ENCODE assay signal across 8 mouse cellular contexts in genomic region chr3:45376501-45377390, GRCm38 (mm10). TPM values are rescaled to one million over a fixed set of nuclear protein-coding genes. Genes with fewer than 3 reads are reported as not detected.
DNase-seq lines count a peak whose midpoint lies in the region; ATAC-seq lines count a peak whose summit lies in the region.

No protein-coding gene starts in this region.

- under 1% methylated on average over 59 of the region's 59 CpGs for WGBS in embryonic facial prominence, embryonic 15.5 days
- WGBS in hindbrain, embryonic 12.5 days, result under 1% methylated on average over 59 of the region's 59 CpGs
- WGBS in limb, embryonic 12.5 days, result under 1% methylated on average over 57 of the region's 59 CpGs
- under 1% methylated on average over 59 of the region's 59 CpGs for WGBS in neural tube, embryonic 15.5 days

- H3K9ac ChIP-seq in embryonic facial prominence, embryonic 15.5 days, result peak overlapping the region; percentile 52
- H3K9ac ChIP-seq in hindbrain, embryonic 12.5 days, result peak overlapping the region; percentile 71
- H3K9ac ChIP-seq in limb, embryonic 12.5 days (replicated peaks), result peak overlapping the region; percentile 71
- peak overlapping the region; percentile 78 for H3K9ac ChIP-seq in neural tube, embryonic 15.5 days (replicated peaks)

- H3K36me3 ChIP-seq in embryonic facial prominence, embryonic 15.5 days, result no peaks in the 10 kb centered on the region
- H3K36me3 ChIP-seq in hindbrain, embryonic 12.5 days, result no peaks in the 10 kb centered on the region
- no peaks in the 10 kb centered on the region for H3K36me3 ChIP-seq in limb, embryonic 12.5 days
- H3K36me3 ChIP-seq in neural tube, embryonic 15.5 days, result no peaks in the 10 kb centered on the region

- H3K4me2 ChIP-seq in embryonic facial prominence, embryonic 15.5 days (replicated peaks), result peak overlapping the region; percentile 97
- peak overlapping the region; percentile 95 for H3K4me2 ChIP-seq in hindbrain, embryonic 12.5 days (replicated peaks)
- peak overlapping the region; percentile 86 for H3K4me2 ChIP-seq in limb, embryonic 12.5 days
- peak overlapping the region; percentile 91 for H3K4me2 ChIP-seq in neural tube, embryonic 15.5 days

- H3K4me3 ChIP-seq in embryonic facial prominence, embryonic 15.5 days (replicated peaks), result peak overlapping the region; percentile 63
- H3K4me3 ChIP-seq in hindbrain, embryonic 12.5 days, result peak overlapping the region; percentile 66
- peak overlapping the region; percentile 64 for H3K4me3 ChIP-seq in limb, embryonic 12.5 days (replicated peaks)
- H3K4me3 ChIP-seq in neural tube, embryonic 15.5 days (replicated peaks), result peak overlapping the region; percentile 70

- H3K9me3 ChIP-seq in embryonic facial prominence, embryonic 15.5 days (replicated peaks), result no peaks in the 10 kb centered on the region
- H3K9me3 ChIP-seq in hindbrain, embryonic 12.5 days (replicated peaks), result no peaks in the 10 kb centered on the region
- H3K9me3 ChIP-seq in limb, embryonic 12.5 days, result no peaks in the 10 kb centered on the region
- H3K9me3 ChIP-seq in neural tube, embryonic 15.5 days (replicated peaks), result no peaks in the 10 kb centered on the region

- peaks cover 35% of the 10 kb centered on the region for H3K4me1 ChIP-seq in embryonic facial prominence, embryonic 15.5 days
- peaks cover 7% of the 10 kb centered on the region; the same call in 1 of the 2 replicates for H3K4me1 ChIP-seq in hindbrain, embryonic 12.5 days
- H3K4me1 ChIP-seq in limb, embryonic 12.5 days (replicated peaks), result peaks cover 20% of the 10 kb centered on the region
- H3K4me1 ChIP-seq in neural tube, embryonic 15.5 days, result peaks cover 16% of the 10 kb centered on the region; the same call in 1 of the 2 replicates

- H3K27me3 ChIP-seq in embryonic facial prominence, embryonic 15.5 days, result peaks cover 26% of the 10 kb centered on the region
- no peaks in the 10 kb centered on the region; the same call in 1 of the 2 replicates for H3K27me3 ChIP-seq in hindbrain, embryonic 12.5 days
- H3K27me3 ChIP-seq in limb, embryonic 12.5 days, result peaks cover 36% of the 10 kb centered on the region
- H3K27me3 ChIP-seq in neural tube, embryonic 15.5 days (replicated peaks), result no peaks in the 10 kb centered on the region

- no peak for ATAC-seq in cerebellum, adult (ENCODE audit: insufficient number of reproducible peaks, low FRiP score, low TSS enrichment)
- ATAC-seq in embryonic facial prominence, embryonic 15.5 days (ENCODE audit: insufficient number of reproducible peaks, low FRiP score, low TSS enrichment, low read depth), result peak; percentile 41; the same call in 1 of the 2 replicates
- peak; percentile 27 for ATAC-seq in hindbrain, embryonic 12.5 days (ENCODE audit: low FRiP score)
- peak; percentile 27 for ATAC-seq in limb, embryonic 12.5 days (ENCODE audit: insufficient number of reproducible peaks, insufficient read depth, low FRiP score, low TSS enrichment, low read depth)
- ATAC-seq in neural tube, embryonic 15.5 days (ENCODE audit: low FRiP score), result peak; percentile 20
- ATAC-seq in activated CD4-positive, CD25-positive, alpha-beta regulatory T cell, adult 4 months, result no peak

- peak overlapping the region; percentile 86 for H3K27ac ChIP-seq in embryonic facial prominence, embryonic 15.5 days (replicated peaks)
- H3K27ac ChIP-seq in hindbrain, embryonic 12.5 days, result peak overlapping the region; percentile 87
- H3K27ac ChIP-seq in limb, embryonic 12.5 days, result peak overlapping the region; percentile 78
- peak overlapping the region; percentile 93 for H3K27ac ChIP-seq in neural tube, embryonic 15.5 days (replicated peaks)

- peak; percentile 19 for DNase-seq in cerebellum, adult 11 months
- DNase-seq in Muller cell, postnatal 12 days (ENCODE audit: inconsistent ontology term), result peak; percentile 49

RNA-seq across cellular contexts. Expression of gene Pcdh10, which starts 1.5 kb away (rescaled TPM):
- polyA plus RNA-seq in embryonic facial prominence, embryonic 15.5 days (2015; fragmentation: Nextera tagmentation; extraction: Ambion mirVana), result 4.4 and 4.5 TPM in 2 replicates
- polyA plus RNA-seq in hindbrain, embryonic 12.5 days (2016; fragmentation: Nextera tagmentation; extraction: Ambion mirVana), result 9.3 and 11.1 TPM in 2 replicates
- polyA plus RNA-seq in limb, embryonic 12.5 days (2016; fragmentation: Nextera tagmentation; extraction: Ambion mirVana), result 8.7 and 8.8 TPM in 2 replicates
- polyA plus RNA-seq in neural tube, embryonic 15.5 days (2015; fragmentation: Nextera tagmentation; extraction: Ambion mirVana), result 13.6 and 19.8 TPM in 2 replicates
- polyA plus RNA-seq in activated CD4-positive, CD25-positive, alpha-beta regulatory T cell, adult 4 months (2017; shearing (Covaris generic)), result under 1 TPM in 1 of 2 experiments, not detected in 1; 0.09 TPM

Comparison
In these comparisons a context has a peak if more than half of its experiments do, and no peak if none do; other contexts are left out.
1. ATAC-seq: peak in embryonic facial prominence, embryonic 15.5 days (single experiment), hindbrain, embryonic 12.5 days (single experiment), limb, embryonic 12.5 days (single experiment) and neural tube, embryonic 15.5 days (single experiment); none in cerebellum, adult (single experiment) and activated CD4-positive, CD25-positive, alpha-beta regulatory T cell, adult 4 months (single experiment).
2. Peak in every context shown above with its lines, with median percentiles within 50 percentile points of each other: H3K27ac ChIP-seq, H3K4me2 ChIP-seq, H3K4me3 ChIP-seq and H3K9ac ChIP-seq.